Mouse (Mus musculus): Measurements from ENCODE around the gene Myo9b.
A peak's percentile ranks its signal among the peaks of the same experiment; 100 is the strongest.
"Not testable (repeated sequence)": the region's sequence is repeated elsewhere in the genome, so short reads cannot be mapped to it uniquely, and the experiment has no call there.

Myo9b gene

GRCm38 (mm10) chr8:71296784-71297183, 24.3 kb downstream of the Myo9b start:
- DNase-seq (ENCODE audit: low read depth, low spot score) = no peak

- no peak for DNase-seq (ENCODE audit: low read depth, low spot score)
Observed at GRCm38 (mm10) chr8:71297439-71297838, 24.9 kb downstream of the Myo9b start.

- no peak for DNase-seq (ENCODE audit: low read depth, low spot score)
Observed at GRCm38 (mm10) chr8:71299716-71300115, 27.2 kb downstream of the Myo9b start.

- no peak for DNase-seq (ENCODE audit: low read depth, low spot score)
Observed at GRCm38 (mm10) chr8:71302788-71303187, 30.3 kb downstream of the Myo9b start.

GRCm38 (mm10) chr8:71303632-71304031, 31.1 kb downstream of the Myo9b start:
- DNase-seq (ENCODE audit: low read depth, low spot score) = no peak

GRCm38 (mm10) chr8:71305988-71306387, 33.5 kb downstream of the Myo9b start:
- DNase-seq (ENCODE audit: low read depth, low spot score) = peak; percentile 21

GRCm38 (mm10) chr8:71307371-71307770, 34.9 kb downstream of the Myo9b start:
- DNase-seq (ENCODE audit: low read depth, low spot score) = no peak

- DNase-seq (ENCODE audit: low read depth, low spot score) = no peak
Observed at GRCm38 (mm10) chr8:71307913-71308312, 35.4 kb downstream of the Myo9b start.

GRCm38 (mm10) chr8:71310446-71310845, 37.9 kb downstream of the Myo9b start:
- peak; percentile 15 for DNase-seq (ENCODE audit: low read depth, low spot score)

GRCm38 (mm10) chr8:71312700-71313099, 40.2 kb downstream of the Myo9b start:
- no peak for DNase-seq (ENCODE audit: low read depth, low spot score)

- DNase-seq (ENCODE audit: low read depth, low spot score) = no peak
Observed at GRCm38 (mm10) chr8:71313951-71314350, 41.4 kb downstream of the Myo9b start.

- DNase-seq (ENCODE audit: low read depth, low spot score) = no peak
Observed at GRCm38 (mm10) chr8:71315972-71316371, 43.5 kb downstream of the Myo9b start.

- no peak for DNase-seq (ENCODE audit: low read depth, low spot score)
Observed at GRCm38 (mm10) chr8:71316486-71317031, 44.0 kb downstream of the Myo9b start.

GRCm38 (mm10) chr8:71318610-71319009, 46.1 kb downstream of the Myo9b start:
- not testable (repeated sequence) for DNase-seq (ENCODE audit: low read depth, low spot score)

- not testable (repeated sequence) for DNase-seq (ENCODE audit: low read depth, low spot score)
Observed at GRCm38 (mm10) chr8:71319760-71320159, 47.2 kb downstream of the Myo9b start.

GRCm38 (mm10) chr8:71322939-71323338, 50.4 kb downstream of the Myo9b start:
- no peak for DNase-seq (ENCODE audit: low read depth, low spot score)

GRCm38 (mm10) chr8:71324848-71325247, 52.3 kb downstream of the Myo9b start:
- peak; percentile 39 for DNase-seq (ENCODE audit: low read depth, low spot score)

- DNase-seq (ENCODE audit: low read depth, low spot score) = not testable (repeated sequence)
Observed at GRCm38 (mm10) chr8:71337834-71338233, 65.3 kb downstream of the Myo9b start.

- DNase-seq (ENCODE audit: low read depth, low spot score) = peak; percentile 55
Observed at GRCm38 (mm10) chr8:71340625-71341024, 68.1 kb downstream of the Myo9b start.

GRCm38 (mm10) chr8:71346581-71346980, 74.1 kb downstream of the Myo9b start:
- no peak for DNase-seq (ENCODE audit: low read depth, low spot score)

- DNase-seq (ENCODE audit: low read depth, low spot score) = no peak
Observed at GRCm38 (mm10) chr8:71351117-71351516, 78.6 kb downstream of the Myo9b start.

- no peak for DNase-seq (ENCODE audit: low read depth, low spot score)
Observed at GRCm38 (mm10) chr8:71351520-71351919, 79.0 kb downstream of the Myo9b start.

GRCm38 (mm10) chr8:71358026-71358425, 85.5 kb downstream of the Myo9b start:
- peak; percentile 55 for DNase-seq (ENCODE audit: low read depth, low spot score)
